Mouse (Mus musculus): ENCODE measurements around the gene Atf1. TPM values are rescaled to one million over a fixed set of nuclear protein-coding genes. Genes with fewer than 3 reads are reported as not detected.

Atf1 gene
- total RNA-seq, 4 experiments from 2014 or later = 48.3 to 65.5 (median 60.5) TPM

- no peak for DNase-seq (ENCODE audit: low spot score in 2 of 2)
These were observed 12.5 kb upstream of the Atf1 start for GRCm38 (mm10) chr15:100215092-100215491.

DNA sequence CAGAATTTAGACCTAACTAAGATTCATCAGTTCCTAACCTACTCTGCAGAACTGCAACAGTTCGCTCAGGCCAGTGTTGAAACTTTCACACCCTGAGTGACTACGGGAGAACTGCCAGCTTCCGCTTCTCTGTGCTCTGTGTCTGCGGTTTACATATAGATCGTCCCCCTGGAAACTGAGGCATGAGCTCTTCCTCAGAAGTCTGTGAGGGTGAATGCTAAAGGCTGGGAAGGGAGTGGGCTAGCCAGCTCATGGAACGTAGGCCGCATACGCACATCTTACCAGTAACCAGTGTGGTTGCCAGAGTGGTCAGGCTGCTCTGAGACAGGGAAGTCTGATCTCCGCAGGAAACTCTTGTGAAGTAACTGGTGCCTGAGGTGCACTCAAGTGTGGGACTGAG, 11.4 kb upstream of the Atf1 start:
- no peak for DNase-seq (ENCODE audit: low spot score in 2 of 2)

- DNase-seq (ENCODE audit: low spot score in 2 of 2) = no peak
These were observed 9.6 kb upstream of the Atf1 start for GRCm38 (mm10) chr15:100218018-100218417.

DNA sequence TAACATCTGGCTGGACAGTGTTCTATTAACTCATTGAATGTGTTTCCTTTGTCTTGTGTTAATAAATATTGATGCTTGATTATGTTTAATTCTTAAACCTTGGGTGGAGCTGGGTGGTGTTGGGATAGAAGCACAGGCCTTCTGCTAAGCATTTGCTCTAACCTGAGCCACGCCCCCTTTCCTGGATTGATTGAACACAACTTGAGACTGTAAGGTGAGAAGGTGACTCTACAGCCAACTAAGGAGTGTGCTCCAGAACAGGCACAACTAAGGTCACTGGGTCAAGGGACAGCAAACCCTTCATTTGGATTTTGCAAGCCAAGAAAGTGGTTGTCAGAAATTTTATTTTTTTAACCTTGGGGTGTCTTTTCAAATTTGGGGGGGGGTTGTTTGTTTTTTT, 8.2 kb upstream of the Atf1 start:
- DNase-seq (ENCODE audit: low spot score in 2 of 2) = no peak

GRCm38 (mm10) chr15:100220916-100221315, 6.7 kb upstream of the Atf1 start:
- DNase-seq (ENCODE audit: low spot score in 2 of 2) = no peak

DNA sequence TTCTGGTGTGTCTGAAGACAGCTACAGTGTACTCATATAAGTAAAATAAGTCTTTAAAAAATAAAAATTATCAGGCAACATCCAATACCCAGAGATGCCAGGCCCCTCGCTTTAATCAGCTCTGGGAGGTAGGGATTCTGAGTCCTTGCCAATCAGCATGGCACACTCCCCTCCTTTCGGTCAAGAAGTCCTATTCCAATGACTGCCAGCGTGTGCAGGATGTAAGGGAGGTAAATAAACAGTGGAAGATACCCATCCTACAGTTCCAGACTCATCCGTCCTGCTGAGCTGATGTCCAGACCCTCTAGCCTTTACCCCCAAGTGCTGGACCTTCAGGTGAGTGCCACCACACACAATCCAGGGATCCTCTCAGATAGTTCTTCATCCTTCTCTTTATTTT, 2.2 kb upstream of the Atf1 start:
- DNase-seq (ENCODE audit: low spot score in 2 of 2) = no peak

DNA sequence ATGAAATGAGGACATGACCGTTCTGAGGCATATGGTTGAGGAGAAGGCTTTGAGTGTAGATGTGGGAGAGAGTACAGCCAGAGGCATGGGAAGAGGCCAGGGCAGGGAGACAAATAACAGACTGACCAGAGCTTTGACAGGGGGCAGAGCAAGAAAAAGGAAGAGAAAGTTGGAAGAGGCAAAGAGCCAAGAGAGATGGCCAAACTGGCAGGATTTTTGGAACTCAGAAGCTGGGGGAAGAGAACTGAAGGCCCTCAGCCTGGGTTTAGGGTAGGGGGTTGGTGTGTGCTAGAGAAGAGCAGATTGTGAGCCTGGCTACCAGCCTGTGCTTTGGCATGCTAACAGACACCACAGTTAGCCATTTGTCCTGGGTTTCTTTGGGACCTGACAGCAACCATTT, 1.7 kb upstream of the Atf1 start:
- DNase-seq (ENCODE audit: low spot score in 2 of 2) = no peak

GRCm38 (mm10) chr15:100227031-100227662, 472 bp upstream of the Atf1 start:
- no peak for DNase-seq (ENCODE audit: low spot score in 2 of 2)

GRCm38 (mm10) chr15:100228535-100229336, 1.1 kb downstream of the Atf1 start:
- no peak for DNase-seq (ENCODE audit: low spot score in 2 of 2)

DNA sequence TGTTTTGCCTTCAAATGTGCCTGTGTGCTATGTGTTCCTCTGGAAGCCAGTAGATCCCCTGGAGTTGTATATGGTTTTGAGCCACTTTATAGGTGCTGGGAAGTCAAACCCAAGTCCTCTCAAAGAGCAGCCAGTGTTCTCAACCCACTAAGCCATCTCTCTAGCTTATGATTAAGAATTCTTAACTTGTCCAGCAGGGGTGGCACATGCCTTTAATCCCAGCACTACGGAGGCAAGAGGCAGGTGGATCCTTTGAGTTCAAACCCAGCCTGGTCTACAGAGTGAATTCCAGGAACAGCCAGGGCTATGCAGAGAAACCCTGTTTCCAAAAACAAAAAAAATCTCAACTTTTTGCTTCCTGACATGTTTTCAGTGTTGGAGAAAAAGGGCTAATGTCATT, 3.0 kb downstream of the Atf1 start:
- DNase-seq (ENCODE audit: low spot score in 2 of 2) = no peak

- no peak for DNase-seq (ENCODE audit: low spot score in 2 of 2)
These were observed 4.3 kb downstream of the Atf1 start for GRCm38 (mm10) chr15:100231616-100232525.

DNA sequence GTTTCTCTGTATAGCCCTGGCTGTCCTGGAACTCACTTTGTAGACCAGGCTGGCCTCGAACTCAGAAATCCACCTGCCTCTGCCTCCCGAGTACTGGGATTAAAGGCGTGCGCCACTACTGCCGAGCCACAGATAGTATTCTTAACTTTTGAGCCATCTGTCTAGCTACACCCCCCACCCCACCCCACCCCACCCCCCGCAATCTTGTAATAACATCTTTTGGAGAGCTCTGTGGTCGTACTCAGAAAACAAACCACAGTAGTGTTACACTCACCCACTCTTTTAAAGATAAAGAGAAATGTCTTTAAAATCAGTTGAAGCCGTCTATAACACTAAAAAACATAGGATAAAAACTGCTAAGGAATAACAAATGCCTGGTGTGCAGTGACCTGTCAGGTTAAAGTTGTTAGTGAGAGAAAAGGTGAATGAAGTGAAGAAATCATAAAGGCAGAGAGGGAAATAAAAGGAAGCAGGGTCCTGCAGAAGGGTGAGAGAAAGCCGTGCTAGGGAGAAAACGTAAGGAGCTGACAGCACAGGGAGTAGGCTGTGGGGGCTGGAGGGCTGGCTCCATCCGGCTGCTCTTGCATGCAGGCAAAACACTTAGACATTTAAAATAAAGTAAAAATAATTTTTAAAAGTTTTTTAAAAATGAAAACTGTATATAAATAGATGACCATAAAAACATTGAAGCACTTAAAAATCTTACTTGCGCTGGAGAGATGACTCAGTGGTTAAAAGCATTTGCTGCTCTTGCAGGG, 7.8 kb downstream of the Atf1 start:
- no peak for DNase-seq (ENCODE audit: low spot score in 2 of 2)

DNA sequence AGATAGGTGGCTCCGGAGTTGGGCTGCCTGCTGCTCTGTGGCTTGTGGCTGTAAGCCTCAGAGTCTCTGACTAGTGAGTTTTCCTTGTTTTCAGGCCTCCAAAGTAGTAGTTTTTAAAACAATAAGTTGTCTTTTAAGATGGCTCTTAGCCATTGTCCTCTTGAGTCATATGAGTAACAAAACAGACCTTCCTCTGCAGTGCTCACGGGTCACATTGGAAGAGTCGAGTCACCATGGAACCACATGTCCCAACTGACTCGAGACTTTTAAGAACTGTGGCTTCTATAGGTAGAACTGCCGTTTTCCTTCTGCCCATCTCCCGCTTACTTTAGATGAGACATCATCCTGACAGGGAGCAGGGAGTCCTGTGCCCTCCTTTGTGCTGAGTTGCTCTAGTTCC, 9.3 kb downstream of the Atf1 start:
- DNase-seq (ENCODE audit: low spot score in 2 of 2) = no peak

- DNase-seq (ENCODE audit: low spot score in 2 of 2) = no peak
These were observed 14.2 kb downstream of the Atf1 start for GRCm38 (mm10) chr15:100241780-100242179.

DNA sequence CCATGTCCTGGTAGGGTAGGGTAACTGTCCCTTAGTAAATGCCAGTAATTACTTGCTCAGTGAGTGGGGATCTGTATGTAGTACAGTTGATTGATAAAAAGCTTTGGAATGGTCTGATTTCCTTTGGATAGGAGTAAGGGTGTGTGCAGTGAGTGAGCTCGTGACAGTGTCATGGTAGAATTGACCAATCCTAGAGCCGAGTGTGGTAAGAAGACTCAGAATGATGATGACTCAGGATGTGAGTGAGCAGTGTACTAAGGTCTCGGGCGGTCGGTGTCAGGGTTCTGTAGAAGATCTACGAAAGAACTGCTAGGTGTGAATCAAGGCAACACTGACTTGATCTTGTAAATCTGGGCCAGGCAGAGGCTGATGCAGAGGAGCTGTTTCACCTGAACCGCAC, 18.3 kb downstream of the Atf1 start:
- DNase-seq (ENCODE audit: low spot score in 2 of 2) = no peak

DNA sequence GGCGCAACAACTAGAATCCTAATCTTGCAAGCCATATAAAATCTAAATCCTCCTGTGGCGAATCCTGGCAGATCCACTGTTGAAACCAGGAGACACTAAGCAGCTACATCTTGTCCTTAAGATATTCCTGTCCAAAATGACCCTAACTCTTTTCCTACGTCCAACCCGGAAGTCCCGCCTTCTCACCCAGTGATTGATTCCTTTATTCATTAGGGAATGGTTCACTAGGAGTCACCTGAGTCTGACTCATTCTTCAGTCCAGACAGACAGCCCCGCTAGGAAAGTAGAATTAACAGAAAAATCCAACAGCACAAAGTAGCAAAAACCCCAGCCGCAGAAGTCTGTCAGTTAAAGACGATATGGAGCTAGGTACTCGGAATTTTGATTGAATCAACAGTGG, 19.7 kb downstream of the Atf1 start:
- DNase-seq (ENCODE audit: low spot score in 2 of 2) = no peak

DNA sequence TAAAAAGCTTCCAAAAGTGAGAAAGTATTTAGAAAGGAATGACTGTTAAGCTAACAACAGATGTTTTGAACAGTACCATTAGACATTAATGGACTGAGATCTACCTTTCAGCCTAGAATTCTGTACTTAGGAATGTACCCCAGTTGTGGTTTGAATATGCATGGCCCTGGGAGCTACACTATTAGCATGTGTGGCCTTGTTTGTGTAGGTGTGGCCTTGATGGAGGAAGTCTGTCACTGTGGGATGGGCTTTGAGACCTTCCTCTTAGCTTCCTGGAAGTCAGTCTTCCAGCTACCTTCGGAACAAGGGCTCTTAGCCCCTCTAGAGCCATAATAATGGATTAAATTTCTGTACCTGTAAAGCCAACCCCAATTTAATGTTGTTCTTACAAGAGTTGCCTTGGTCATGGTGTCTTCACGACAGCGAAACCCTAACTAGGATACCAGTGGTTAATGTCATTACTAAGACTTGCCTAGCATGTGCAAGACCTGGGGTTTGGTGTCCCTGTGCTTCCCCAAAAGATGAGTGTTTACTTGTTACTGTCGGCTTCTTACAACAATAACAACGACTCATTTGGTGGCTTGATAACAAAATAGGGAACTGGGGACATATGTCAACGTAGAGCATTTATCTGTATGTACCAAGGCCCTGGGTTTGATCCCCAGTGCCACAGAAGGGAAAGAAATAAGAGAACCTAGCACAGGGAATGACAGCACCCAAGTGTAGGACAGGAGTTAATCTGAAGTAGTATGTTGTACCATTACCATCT, 21.2 kb downstream of the Atf1 start:
- no peak for DNase-seq (ENCODE audit: low spot score in 2 of 2)

- no peak for DNase-seq (ENCODE audit: low spot score in 2 of 2)
These were observed 23.6 kb downstream of the Atf1 start for GRCm38 (mm10) chr15:100251153-100251780.

DNA sequence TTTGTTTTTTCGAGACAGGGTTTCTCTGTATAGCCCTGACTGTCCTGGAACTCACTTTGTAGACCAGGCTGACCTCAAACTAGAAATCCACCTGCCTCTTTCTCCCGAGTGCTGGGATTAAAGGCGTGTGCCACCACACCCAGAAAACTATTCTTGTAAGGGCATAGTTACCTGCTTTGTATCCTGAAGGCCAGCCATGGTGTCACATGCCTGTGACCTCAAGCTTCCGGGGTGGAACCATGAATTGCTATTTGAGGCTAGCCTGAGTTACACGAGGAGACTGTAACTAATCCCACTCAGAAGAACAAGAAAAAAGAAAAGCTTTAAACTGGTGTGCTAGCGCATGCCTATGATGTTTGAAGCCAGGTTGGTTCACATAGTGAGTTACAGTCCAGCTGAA, 28.8 kb downstream of the Atf1 start:
- DNase-seq (ENCODE audit: low spot score in 2 of 2) = no peak

DNA sequence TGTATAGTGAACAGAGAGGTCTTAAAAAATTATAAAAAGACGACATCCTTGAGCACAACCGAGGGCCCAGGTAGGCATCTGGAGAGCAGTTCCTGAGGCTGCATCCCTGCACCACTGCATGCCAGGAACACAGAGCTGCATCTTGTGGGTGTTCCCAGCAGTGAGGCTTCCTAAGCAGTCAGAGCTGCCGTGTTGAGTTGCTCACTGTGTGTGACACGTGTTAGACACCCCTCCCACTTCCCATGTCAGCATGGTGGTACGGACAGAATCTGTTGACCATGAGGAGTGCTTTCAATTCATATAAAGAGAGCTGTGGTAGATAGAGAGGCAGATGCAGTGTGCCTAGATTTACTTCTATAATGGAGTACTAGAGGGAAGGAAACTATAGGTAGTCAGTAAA, 29.7 kb downstream of the Atf1 start:
- DNase-seq (ENCODE audit: low spot score in 2 of 2) = no peak

Measured in gastrocnemius, adult 8-10 months (tissue).